10 mouse cellular contexts compared by ENCODE assay signal in genomic region chr3:97940511-97941204, GRCm38 (mm10). TPM values are rescaled to one million over a fixed set of nuclear protein-coding genes. Genes with fewer than 3 reads are reported as not detected.
DNase-seq lines count a peak whose midpoint lies in the region; ATAC-seq and TF ChIP-seq lines count a peak whose summit lies in the region.
"Had no signal": no experiment of that assay in that cellular context is flagged by ENCODE, and none has a peak within 500 bp of the region (broad histone marks: within the 10 kb centered on the region; RNA-seq: fewer than 3 reads in every experiment).

No protein-coding gene starts in this region.

- no peak overlapping the region for H3ac ChIP-seq in myocyte (ENCODE audit: control insufficient read depth, insufficient read length)

- H3K4me3 ChIP-seq in embryonic facial prominence, embryonic 11.5 days (ENCODE audit: low read depth, low read length) = no peak overlapping the region
- no peak overlapping the region for H3K4me3 ChIP-seq in heart, postnatal 0 days (ENCODE audit: low read depth, low read length)
- no peak overlapping the region for H3K4me3 ChIP-seq in myocyte

- no peak for ATAC-seq in embryonic facial prominence, embryonic 11.5 days (replicated peaks; ENCODE audit: insufficient number of reproducible peaks, low FRiP score, low TSS enrichment, low read depth)
- ATAC-seq in heart, postnatal 0 days (ENCODE audit: insufficient read depth, low read depth) = no peak
- ATAC-seq: Patski had no signal

- TF ChIP-seq CTCF in heart, postnatal 0 days (IDR thresholded peaks at IDR 0.05; ENCODE audit: low read depth) = no peak

- H3K79me2 ChIP-seq in myocyte (ENCODE audit: control insufficient read depth, insufficient read depth) = no peaks in the 10 kb centered on the region

- H3K9me3 ChIP-seq in embryonic facial prominence, embryonic 11.5 days (replicated peaks; ENCODE audit: control insufficient read depth, low read length) = no peaks in the 10 kb centered on the region
- no peaks in the 10 kb centered on the region for H3K9me3 ChIP-seq in heart, postnatal 0 days (replicated peaks; ENCODE audit: control insufficient read depth, low read length)

- no peaks in the 10 kb centered on the region for H3K36me3 ChIP-seq in embryonic facial prominence, embryonic 11.5 days (replicated peaks; ENCODE audit: control insufficient read depth, insufficient read depth, low read depth, low read length)
- H3K36me3 ChIP-seq in heart, postnatal 0 days (replicated peaks; ENCODE audit: control insufficient read depth, insufficient read depth, low read length) = no peaks in the 10 kb centered on the region
- no peaks in the 10 kb centered on the region for H3K36me3 ChIP-seq in myocyte (ENCODE audit: control insufficient read depth, insufficient read depth)

- WGBS in embryonic facial prominence, embryonic 11.5 days = 14% methylated on average over 9 of the region's 9 CpGs
- 57% methylated on average over 9 of the region's 9 CpGs for WGBS in heart, postnatal 0 days

- H3K27ac ChIP-seq in embryonic facial prominence, embryonic 11.5 days (replicated peaks; ENCODE audit: low read depth, low read length) = peak overlapping the region; percentile 56
- 0 out of 2 replicates have a peak overlapping the region, but pooled peaks have one; percentile 6 for H3K27ac ChIP-seq in heart, postnatal 0 days (ENCODE audit: low read depth)

- TF ChIP-seq EP300 in heart, postnatal 0 days (IDR thresholded peaks at IDR 0.05; ENCODE audit: low read depth) = no peak

- no peaks in the 10 kb centered on the region for H3K27me3 ChIP-seq in embryonic facial prominence, embryonic 11.5 days (ENCODE audit: control insufficient read depth, insufficient read depth, low read length)
- no peaks in the 10 kb centered on the region for H3K27me3 ChIP-seq in heart, postnatal 0 days (ENCODE audit: control insufficient read depth, insufficient read depth, low read length)
- H3K27me3 ChIP-seq in myocyte (ENCODE audit: control insufficient read depth, insufficient read depth, insufficient read length) = no peaks in the 10 kb centered on the region
- H3K27me3 ChIP-seq: Patski had no signal

- H3K4me1 ChIP-seq in embryonic facial prominence, embryonic 11.5 days (ENCODE audit: control insufficient read depth, insufficient read depth, low read length) = peaks cover 22% of the 10 kb centered on the region
- H3K4me1 ChIP-seq in heart, postnatal 0 days (ENCODE audit: control insufficient read depth, insufficient read depth) = peaks cover 9% of the 10 kb centered on the region; the same call in 1 of the 2 replicates

- TF ChIP-seq POLR2A in myocyte (IDR thresholded peaks at IDR 0.05; ENCODE audit: insufficient read length, low read depth) = no peak

- DNase-seq in layer of hippocampus, adult 9-11 months = peak; percentile 28
- no peak for DNase-seq in layer of hippocampus, adult 9-10 months (ENCODE audit: low spot score)
- DNase-seq in embryonic facial prominence, embryonic 11.5 days (ENCODE audit: low spot score) = peak; percentile 25
- DNase-seq in heart, postnatal 0 days (ENCODE audit: low spot score) = no peak
- no peak for DNase-seq in thymus, postnatal 0 days (ENCODE audit: low spot score)
- no peak for DNase-seq in ovary, postnatal 36 days (ENCODE audit: low spot score)
- DNase-seq in frontal cortex, adult 2 months (ENCODE audit: extremely low spot score in 1 of 2, low spot score in 1 of 2) = no peak

- no peak overlapping the region for H3K4me2 ChIP-seq in embryonic facial prominence, embryonic 11.5 days (ENCODE audit: low read depth, low read length)
- H3K4me2 ChIP-seq in heart, postnatal 0 days (ENCODE audit: low read depth, low read length) = no peak overlapping the region
- no peak overlapping the region for H3K4me2 ChIP-seq in myocyte (ENCODE audit: low read depth)

- peak overlapping the region; percentile 44; the same call in 1 of the 2 replicates for H3K9ac ChIP-seq in embryonic facial prominence, embryonic 11.5 days (replicated peaks; ENCODE audit: low read length)
- no peak overlapping the region for H3K9ac ChIP-seq in heart, postnatal 0 days (replicated peaks; ENCODE audit: low read depth, low read length)
- H3K9ac ChIP-seq: liver, embryonic 14.5 days had no signal

TF ChIP-seq in myocyte, 11 proteins besides CTCF, POLR2A, EP300 and RAD21:
- 0 out of 2 replicates have a peak, but pooled peaks have one; percentile 4 for TF ChIP-seq CEBPB (IDR thresholded peaks at IDR 0.05; ENCODE audit: insufficient read depth, poor library complexity, severe bottlenecking)
- TF ChIP-seq USF1 (IDR thresholded peaks at IDR 0.05; ENCODE audit: low read depth) = no peak

RNA-seq across cellular contexts. Expression of gene Sec22b, which starts 39.7 kb away (rescaled TPM):
- polyA plus RNA-seq in embryonic facial prominence, embryonic 11.5 days (2014; fragmentation: Nextera tagmentation; extraction: Ambion mirVana) = 124 and 139 TPM in 2 replicates
- total RNA-seq in heart, postnatal 0 days (2014; rRNA removed; ENCODE audit: low replicate concordance) = 22.4 and 56.9 TPM in 2 replicates
- 69.9 and 73.7 TPM in 2 replicates for polyA plus RNA-seq in heart, postnatal 0 days (2015; fragmentation: Nextera tagmentation; extraction: Ambion mirVana)
- polyA plus RNA-seq in myocyte (2012; fragmentation: generic; extraction: Trizol) = 55.6 TPM
- polyA plus RNA-seq in thymus, postnatal 0 days (2015; fragmentation: Nextera tagmentation; extraction: Ambion mirVana) = 108 and 112 TPM in 2 replicates
- 63.2 and 65.8 TPM in 2 replicates for polyA plus RNA-seq in frontal cortex, adult 2 months (2012; rRNA removed)

RNA-seq across cellular contexts. Expression of gene Pde4dip, which starts 52.2 kb away (rescaled TPM):
- polyA plus RNA-seq in embryonic facial prominence, embryonic 11.5 days (2014; fragmentation: Nextera tagmentation; extraction: Ambion mirVana) = 28.1 and 29.2 TPM in 2 replicates
- total RNA-seq in heart, postnatal 0 days (2014; rRNA removed; ENCODE audit: low replicate concordance) = 415 and 498 TPM in 2 replicates
- polyA plus RNA-seq in heart, postnatal 0 days (2015; fragmentation: Nextera tagmentation; extraction: Ambion mirVana) = 107 and 126 TPM in 2 replicates
- 134 TPM for polyA plus RNA-seq in myocyte (2012; fragmentation: generic; extraction: Trizol)
- 7.3 and 8.8 TPM in 2 replicates for polyA plus RNA-seq in thymus, postnatal 0 days (2015; fragmentation: Nextera tagmentation; extraction: Ambion mirVana)
- polyA plus RNA-seq in frontal cortex, adult 2 months (2012; rRNA removed) = 108 and 109 TPM in 2 replicates

Comparison
In these comparisons a context has a peak if more than half of its experiments do, and no peak if none do; other contexts are left out.
1. DNase-seq: peak in layer of hippocampus, adult 9-11 months (single experiment) and embryonic facial prominence, embryonic 11.5 days (single experiment); none in layer of hippocampus, adult 9-10 months (single experiment), heart, postnatal 0 days (single experiment), thymus, postnatal 0 days (single experiment), ovary, postnatal 36 days (single experiment) and frontal cortex, adult 2 months (0 of 2).